Mouse (Mus musculus) left cerebral cortex, adult 2 months (tissue): Measurements from ENCODE around the gene Pik3cb. TPM values are rescaled to one million over a fixed set of nuclear protein-coding genes. Genes with fewer than 3 reads are reported as not detected.
A peak's percentile ranks its signal among the peaks of the same experiment; 100 is the strongest.

Experiments
- DNase-seq, 2 experiments: peaks; one replicate each; pipeline ENCODE4 v3.0.0; 2021 to 2022; ENCODE audit warnings: low spot score in 2 of 2, mixed read lengths in 1 of 2; ENCODE audit errors: extremely low spot score in 1 of 2
- H3K27ac ChIP-seq: fragments of 200-600 bp; 2 replicates; pipeline ENCODE4 v1.8.1; 2022
- H3K4me3 ChIP-seq: fragments of 200-600 bp; 2 replicates; pipeline ENCODE4 v1.8.1; 2022
- CTCF ChIP-seq: fragments of 200-600 bp; IDR thresholded peaks from 2 replicates; pipeline ENCODE4 v1.8.1; 2022; ENCODE audit warnings: antibody characterized with exemption, mild to moderate bottlenecking, moderate library complexity
- intact Hi-C: fragments of 180-260 bp; cut with DNase I; formaldehyde crosslinking; loops from one replicate; pipeline ENCODE4 v1.15.1; 2025
- total RNA-seq, 2 experiments: library from RNA; stranded (reverse); gene quantifications; 2 replicates each; pipeline ENCODE4 v1.2.3; 2021

The Pik3cb gene
- total RNA-seq, 2 experiments from 2014 or later = 23.5 to 25.6 TPM

- TF ChIP-seq CTCF = no peak
- no peak overlapping the region for H3K4me3 ChIP-seq
- no peak for DNase-seq
- H3K27ac ChIP-seq = no peak overlapping the region
- intact Hi-C loops = no loop called here
Measured at GRCm38 (mm10) chr9:99164148-99164503, 23.7 kb upstream of the Pik3cb start.

DNA sequence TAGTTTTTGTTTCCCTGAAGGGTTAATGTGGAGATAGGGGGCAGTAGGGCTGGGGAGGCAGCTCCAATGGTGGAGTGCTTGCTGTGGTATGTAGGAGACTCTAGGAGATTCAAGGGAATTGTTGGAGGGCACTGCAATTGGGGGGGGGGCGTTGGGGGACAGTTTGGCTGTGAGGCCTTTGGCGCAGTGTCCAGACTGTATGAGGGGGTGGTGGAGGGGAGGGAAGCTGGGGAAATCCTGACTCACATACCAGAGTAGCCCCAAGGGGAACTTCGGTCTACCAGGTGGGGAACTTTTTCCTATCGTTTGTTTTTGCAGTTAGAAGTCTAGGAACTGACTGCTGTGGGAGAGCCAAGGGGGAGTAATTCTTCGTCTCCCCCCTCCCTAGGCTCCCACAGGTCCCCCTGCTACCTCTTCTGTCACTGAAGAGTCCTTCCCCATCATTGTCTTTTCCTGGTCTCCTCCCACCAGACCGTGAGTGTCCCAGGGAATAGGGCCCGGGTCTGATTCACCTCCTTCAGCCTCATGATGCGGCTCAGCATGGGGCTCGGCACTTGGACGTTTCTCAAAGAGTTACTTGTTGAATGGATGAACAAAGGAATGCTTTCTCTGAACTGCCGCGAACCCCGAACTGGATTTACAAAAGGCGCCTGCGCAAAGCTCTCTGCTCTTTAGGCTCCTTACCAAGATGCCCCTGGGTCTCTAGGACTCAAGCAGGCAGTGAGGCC is 23.2 kb upstream of the Pik3cb start:
- TF ChIP-seq CTCF = no peak
- intact Hi-C loops = no loop called here
- Histone ChIP-seq H3K27ac (no peak overlapping the region), H3K4me3 (no peak overlapping the region)
- peak; percentile 15 to 27 for DNase-seq

DNA sequence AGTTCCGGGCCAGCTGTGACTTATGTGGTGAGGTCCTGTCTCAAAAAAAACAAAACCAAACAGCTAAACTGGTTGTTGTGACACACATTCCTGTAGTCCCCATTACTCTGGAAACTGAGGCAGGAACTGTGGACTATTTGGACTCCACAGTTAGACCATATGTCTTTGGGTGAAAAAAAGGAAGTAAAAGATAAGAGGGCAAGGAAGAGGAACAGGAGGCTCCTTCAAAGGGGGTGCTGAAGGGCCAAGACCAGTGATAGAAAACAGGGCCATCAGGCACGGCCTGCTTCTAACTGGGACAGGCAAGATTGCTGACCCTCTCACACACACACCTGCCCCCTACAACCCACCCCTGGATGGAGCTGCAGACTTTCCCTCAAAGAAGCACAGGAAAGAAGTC is 22.4 kb upstream of the Pik3cb start:
- intact Hi-C loops = no loop called here
- H3K4me3 ChIP-seq = no peak overlapping the region
- H3K27ac ChIP-seq = no peak overlapping the region
- no peak for TF ChIP-seq CTCF
- DNase-seq = no peak

GRCm38 (mm10) chr9:99160780-99161179 is 20.4 kb upstream of the Pik3cb start:
- DNase-seq = no peak
- Histone ChIP-seq H3K4me3 (no peak overlapping the region), H3K27ac (no peak overlapping the region)
- intact Hi-C loops = no loop called here
- no peak for TF ChIP-seq CTCF

- DNase-seq = no peak
- intact Hi-C loops = no loop called here
- H3K27ac ChIP-seq = no peak overlapping the region
- TF ChIP-seq CTCF = no peak
- no peak overlapping the region for H3K4me3 ChIP-seq
Measured at GRCm38 (mm10) chr9:99159932-99160331, 19.5 kb upstream of the Pik3cb start.

GRCm38 (mm10) chr9:99158708-99159107 is 18.3 kb upstream of the Pik3cb start:
- no peak overlapping the region for H3K27ac ChIP-seq
- no peak overlapping the region for H3K4me3 ChIP-seq
- no peak for TF ChIP-seq CTCF
- no peak for DNase-seq
- intact Hi-C loops = no loop called here

DNA sequence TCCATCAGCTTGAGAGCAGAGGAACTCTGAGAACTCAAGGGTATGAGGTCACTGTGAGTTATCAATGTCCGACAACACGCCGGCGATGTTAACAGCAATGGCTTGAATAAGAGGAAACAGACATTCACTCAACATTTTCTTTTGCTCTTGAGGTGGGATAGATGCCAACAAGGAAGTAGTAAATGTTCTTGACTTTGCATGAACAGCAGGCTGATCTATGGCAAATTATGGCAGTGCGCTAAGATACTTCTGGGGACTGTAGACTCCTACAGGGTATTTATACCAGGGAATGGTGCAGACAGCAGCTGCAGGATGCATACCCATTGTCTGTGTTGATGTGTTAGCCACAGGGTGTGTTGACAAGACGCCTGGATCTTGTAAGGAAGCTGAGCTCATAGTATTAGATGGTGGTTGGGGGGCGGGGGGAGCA is 17.8 kb upstream of the Pik3cb start:
- no peak for TF ChIP-seq CTCF
- no peak overlapping the region for H3K4me3 ChIP-seq
- intact Hi-C loops = no loop called here
- DNase-seq = no peak
- H3K27ac ChIP-seq = no peak overlapping the region

DNA sequence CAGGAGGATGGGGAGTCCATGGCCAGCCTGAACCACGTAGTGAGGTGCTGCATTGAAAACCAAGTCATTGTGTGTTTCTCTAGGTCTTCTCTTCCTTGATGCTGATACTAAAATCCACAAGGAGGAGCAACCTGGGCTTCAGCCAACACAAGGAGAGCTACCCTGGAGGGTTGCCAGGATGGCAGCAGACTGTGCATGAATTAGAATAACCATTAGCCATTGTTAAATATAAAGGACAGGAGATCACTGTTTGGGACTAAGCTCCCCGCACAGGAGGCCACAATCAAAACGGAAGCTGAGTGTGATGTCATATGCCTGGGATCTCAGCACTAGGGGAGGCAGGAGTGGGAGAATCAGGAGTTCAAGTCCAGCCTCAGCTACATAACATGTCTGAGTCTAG is 13.2 kb upstream of the Pik3cb start:
- intact Hi-C loops = no loop called here
- TF ChIP-seq CTCF = no peak
- no peak overlapping the region for H3K4me3 ChIP-seq
- DNase-seq = no peak
- H3K27ac ChIP-seq = no peak overlapping the region

GRCm38 (mm10) chr9:99152699-99153490 is 12.5 kb upstream of the Pik3cb start:
- Histone ChIP-seq H3K27ac (no peak overlapping the region), H3K4me3 (no peak overlapping the region)
- intact Hi-C loops = no loop called here
- no peak for TF ChIP-seq CTCF
- no peak for DNase-seq

DNA sequence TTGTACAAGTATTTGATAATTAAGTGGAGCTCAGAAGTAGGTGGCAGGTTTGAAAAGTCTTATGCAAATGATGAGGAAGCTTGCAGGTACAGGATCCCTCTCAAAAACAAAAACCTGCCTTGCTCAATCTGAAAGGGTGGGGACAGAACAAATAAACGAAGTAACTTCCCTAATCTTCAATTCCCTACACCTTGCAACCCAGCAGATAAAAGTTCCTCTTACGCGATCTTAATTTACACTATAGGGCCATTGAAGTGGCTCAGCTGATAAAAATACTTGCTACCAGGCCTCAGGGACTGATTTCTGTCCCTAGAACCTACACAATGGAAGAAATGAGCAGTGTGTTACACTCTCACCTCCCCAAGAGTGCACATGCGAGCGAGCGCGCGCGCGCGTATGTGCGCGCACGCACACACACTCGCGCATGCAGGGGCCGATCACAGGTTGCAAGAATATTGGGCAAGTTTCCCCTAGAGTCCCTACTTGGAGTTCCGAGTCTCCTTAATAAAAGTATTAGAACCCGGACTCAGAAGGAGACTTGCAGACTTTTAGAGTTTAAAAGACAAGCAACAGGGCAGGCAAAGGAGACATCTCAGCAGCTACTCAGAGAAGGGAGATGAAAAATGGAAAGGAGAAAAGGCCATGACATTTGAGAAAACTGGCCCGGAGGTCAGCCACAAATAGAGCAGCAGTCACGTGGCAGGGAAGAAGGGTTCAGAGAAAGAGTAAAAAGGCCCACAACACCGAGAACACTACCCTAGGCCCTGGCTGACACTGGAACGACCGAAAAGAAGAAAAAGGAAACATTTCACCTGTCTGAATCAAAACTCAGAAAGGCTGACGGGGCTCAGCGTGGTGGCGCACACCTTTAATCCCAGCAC is 6.7 kb upstream of the Pik3cb start:
- Histone ChIP-seq H3K27ac (no peak overlapping the region), H3K4me3 (no peak overlapping the region)
- intact Hi-C loops = no loop called here
- TF ChIP-seq CTCF = no peak
- no peak for DNase-seq

DNA sequence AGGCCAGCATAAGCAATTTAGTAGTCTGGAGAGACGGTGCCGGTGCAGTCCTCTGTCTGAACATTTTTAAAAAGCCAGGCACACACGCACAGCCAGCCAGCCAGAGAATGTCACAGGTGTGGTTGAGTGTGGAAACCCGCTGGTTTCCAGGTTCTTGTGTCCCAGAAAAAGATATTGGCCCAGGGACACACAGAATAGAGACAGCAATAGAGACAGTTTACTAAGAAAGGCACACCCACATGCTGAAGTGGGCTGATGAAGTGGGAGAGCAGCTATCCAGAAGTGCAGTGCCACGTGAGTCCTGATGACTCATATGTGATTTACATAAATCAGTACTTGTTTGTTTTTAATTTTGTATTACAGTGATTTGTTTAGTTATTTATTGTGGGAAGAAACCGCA is 5.3 kb upstream of the Pik3cb start:
- Histone ChIP-seq H3K27ac (no peak overlapping the region), H3K4me3 (no peak overlapping the region)
- TF ChIP-seq CTCF = no peak
- DNase-seq = peak in 1 of 2 experiments; percentile 22
- intact Hi-C loops = no loop called here
